Mouse (Mus musculus): ENCODE measurements at regions not wholly inside any gene's neighbourhood (a gene's known extent, or its start where the extent isn't known, plus 50 kb on each side); places are given as distances from the start of the nearest gene placed in this dataset.

DNA sequence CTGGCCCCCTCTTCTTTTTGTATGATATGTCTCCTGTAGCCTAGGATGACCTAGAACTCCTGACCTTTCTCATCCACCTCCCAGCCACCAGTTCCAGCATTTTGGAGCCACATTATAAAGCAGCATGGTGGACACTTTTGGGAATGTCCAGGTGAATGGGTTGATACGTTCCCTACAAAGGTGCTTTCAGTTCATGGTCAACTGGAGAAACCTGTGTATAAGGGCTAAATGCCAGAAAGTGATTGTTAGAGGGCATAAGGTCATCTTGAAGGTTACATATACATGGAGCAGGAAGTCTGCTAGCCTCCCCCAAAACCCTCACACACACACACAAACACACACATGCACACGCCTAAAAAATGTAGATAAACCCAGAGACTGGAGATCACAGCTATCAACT, 86.1 kb upstream of the Tbx3 start:
- no peak for TF ChIP-seq CTCF (IDR thresholded peaks at IDR 0.05; ENCODE audit: low read depth)
- TF ChIP-seq EP300 (IDR thresholded peaks at IDR 0.05; ENCODE audit: low read depth), result no peak
